Mouse (Mus musculus) lung, embryonic 15.5 days (tissue): ENCODE data around the gene Zfp296. TPM values are rescaled to one million over a fixed set of nuclear protein-coding genes. Genes with fewer than 3 reads are reported as not detected.

Source experiments
- ATAC-seq: fragments of 200-750 bp; cut with Nextera tagmentation; 2 replicates; pipeline ENCODE4 v1.8.0; 2017; ENCODE audit warnings: moderate number of reproducible peaks, borderline replicate concordance; ENCODE audit not compliant: low FRiP score, low TSS enrichment; ENCODE audit errors: extremely low read depth
- H3K27ac ChIP-seq: fragments of 300-500 bp; sonication (generic); 2 replicates; pipeline ENCODE4 v1.5.1; 2015; ENCODE audit warnings: moderate library complexity, mild to moderate bottlenecking, inconsistent platforms
- H3K27me3 ChIP-seq: fragments of 300-500 bp; sonication (generic); 2 replicates; pipeline ENCODE4 v1.6.1; 2015; ENCODE audit warnings: inconsistent platforms
- H3K36me3 ChIP-seq: fragments of 300-500 bp; sonication (generic); 2 replicates; pipeline ENCODE4 v1.6.1; 2015; ENCODE audit warnings: inconsistent platforms
- H3K4me1 ChIP-seq: fragments of 300-500 bp; sonication (generic); 2 replicates; pipeline ENCODE4 v1.6.1; 2015; ENCODE audit warnings: inconsistent platforms
- H3K4me2 ChIP-seq: fragments of 300-500 bp; sonication (generic); 2 replicates; pipeline ENCODE4 v1.6.1; 2015; ENCODE audit warnings: inconsistent platforms, mild to moderate bottlenecking, moderate library complexity
- H3K4me3 ChIP-seq: fragments of 300-500 bp; sonication (generic); 2 replicates; pipeline ENCODE4 v1.5.1; 2015; ENCODE audit warnings: mild to moderate bottlenecking, inconsistent platforms
- H3K9ac ChIP-seq: fragments of 300-500 bp; sonication (generic); 2 replicates; pipeline ENCODE4 v1.6.1; 2015; ENCODE audit warnings: inconsistent platforms
- H3K9me3 ChIP-seq: fragments of 300-500 bp; sonication (generic); 2 replicates; pipeline ENCODE4 v1.6.1; 2016; ENCODE audit warnings: inconsistent platforms
- WGBS: fragments of 180-500 bp; shearing (Covaris S2); methylation state at CpG from one replicate; pipeline ENCODE4 v1.1.7; 2015; 5-methylcytosine and 5-hydroxymethylcytosine counted together
- polyA plus RNA-seq: library from polyadenylated mRNA; unstranded; fragments of >200 nt; fragmentation: Nextera tagmentation; extraction: Ambion mirVana; gene quantifications from 2 replicates; pipeline ENCODE4 v1.2.1, GENCODE M21; 2015

The Zfp296 gene
- polyA plus RNA-seq, 1 experiment from 2014 or later = 0.50 TPM

DNA sequence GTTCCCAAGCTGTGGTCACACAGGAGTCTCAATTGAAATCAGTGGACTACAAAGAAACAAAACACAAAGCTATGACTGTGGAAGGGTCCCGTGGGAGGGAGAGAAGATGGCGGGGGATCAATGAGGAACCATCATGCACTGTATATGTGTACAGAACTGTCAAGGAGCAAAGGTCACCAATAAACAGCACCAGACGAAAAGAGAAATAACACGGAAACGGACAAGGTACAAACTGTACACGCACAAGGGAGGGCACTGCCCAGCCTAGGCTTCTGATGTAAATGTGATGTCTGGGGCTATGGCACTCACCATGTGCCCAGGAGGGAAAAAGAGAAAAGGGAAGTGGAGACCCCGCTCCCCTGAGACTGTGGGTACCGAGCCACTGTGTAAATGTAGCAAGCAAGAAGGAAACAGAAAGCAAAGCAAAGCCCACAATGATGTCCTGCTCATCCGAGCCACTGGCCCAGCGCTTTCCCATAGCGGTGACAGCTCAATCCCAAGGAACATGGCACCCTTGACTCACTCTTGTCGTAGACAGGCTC is 38.0 kb downstream of the Zfp296 start:
- Histone ChIP-seq H3K27me3 (0 out of 2 replicates have a peak, but pooled peaks cover 4% of the 10 kb centered on the region), H3K36me3 (no peaks in the 10 kb centered on the region), H3K4me2 (no peak overlapping the region), H3K27ac (no peak overlapping the region), H3K9ac (no peak overlapping the region), H3K9me3 (no peaks in the 10 kb centered on the region), H3K4me1 (peaks cover 5% of the 10 kb centered on the region; the same call in 1 of the 2 replicates), H3K4me3 (no peak overlapping the region)
- 82% methylated on average over 12 of the region's 12 CpGs for WGBS
- no peak for ATAC-seq

DNA sequence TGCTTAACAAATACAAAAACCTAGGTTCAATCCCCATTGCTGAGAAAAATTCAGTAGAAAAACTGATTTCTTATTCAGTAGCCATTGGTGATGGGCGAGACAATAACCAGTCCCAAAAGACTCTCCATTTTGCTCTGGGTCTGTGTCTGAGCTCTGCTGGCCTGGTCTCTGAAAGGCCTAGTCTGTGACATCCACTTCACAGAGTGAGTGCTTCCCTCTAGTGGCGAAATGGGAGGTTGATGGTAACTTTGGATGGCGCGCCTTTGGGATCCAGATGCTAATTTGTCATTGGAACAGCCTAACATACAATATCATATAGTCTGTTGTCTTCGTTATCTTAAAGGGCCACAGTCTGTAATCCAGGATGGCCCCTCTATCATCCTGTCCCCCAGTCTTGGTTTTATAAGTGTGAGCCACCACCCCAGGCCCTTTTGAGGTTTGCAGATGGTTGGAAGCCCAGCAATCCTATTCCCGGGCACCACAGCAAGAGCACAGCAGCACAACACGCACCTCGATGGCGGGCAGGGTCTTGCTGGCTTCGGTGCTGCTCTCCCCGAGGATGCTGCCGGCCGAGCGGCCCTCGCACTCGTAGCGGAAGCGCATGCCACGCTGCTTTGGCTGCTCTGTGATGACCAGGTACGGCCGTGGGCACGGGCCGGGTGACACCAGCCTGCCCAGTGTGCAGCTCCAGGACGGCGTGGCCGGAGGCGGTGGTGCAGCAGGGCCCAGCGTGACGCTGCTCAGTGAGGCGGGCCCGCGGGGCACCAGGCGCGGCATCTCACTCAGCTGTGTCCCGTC is 42.1 kb downstream of the Zfp296 start:
- Histone ChIP-seq H3K9ac (peak overlapping the region; percentile 44), H3K36me3 (no peaks in the 10 kb centered on the region), H3K4me2 (peak overlapping the region; percentile 64), H3K9me3 (no peaks in the 10 kb centered on the region), H3K27me3 (0 out of 2 replicates have a peak, but pooled peaks cover 4% of the 10 kb centered on the region), H3K4me3 (peak overlapping the region; percentile 31), H3K27ac (no peak overlapping the region), H3K4me1 (peaks cover 5% of the 10 kb centered on the region; the same call in 1 of the 2 replicates)
- peak; percentile 71; the same call in 1 of the 2 replicates for ATAC-seq
- WGBS = 5% methylated on average over 32 of the region's 35 CpGs

DNA sequence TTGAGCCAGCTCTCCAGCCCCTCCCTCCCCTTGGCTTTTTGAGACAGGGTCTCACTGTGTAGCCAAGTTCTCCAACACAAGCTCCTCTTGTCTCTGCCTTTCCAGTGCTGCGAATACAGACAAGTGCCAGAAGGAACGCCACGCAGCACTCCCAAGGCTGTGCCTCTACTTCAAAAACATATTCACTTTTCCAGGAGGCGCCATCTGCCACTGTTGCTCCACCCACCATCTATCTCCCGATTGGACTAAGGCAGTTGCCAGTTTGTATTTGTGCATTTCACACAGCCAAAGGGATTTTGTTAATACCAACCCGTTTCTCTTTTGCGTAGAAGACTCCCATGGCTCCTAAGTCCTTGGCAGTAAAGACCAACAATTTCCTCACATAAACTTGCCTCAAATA is 43.7 kb downstream of the Zfp296 start:
- Histone ChIP-seq H3K9ac (no peak overlapping the region), H3K9me3 (no peaks in the 10 kb centered on the region), H3K27me3 (0 out of 2 replicates have a peak, but pooled peaks cover 4% of the 10 kb centered on the region), H3K4me3 (no peak overlapping the region), H3K36me3 (no peaks in the 10 kb centered on the region), H3K4me2 (no peak overlapping the region), H3K27ac (no peak overlapping the region), H3K4me1 (peaks cover 5% of the 10 kb centered on the region; the same call in 1 of the 2 replicates)
- no peak for ATAC-seq
- 84% methylated on average over 7 of the region's 7 CpGs for WGBS

DNA sequence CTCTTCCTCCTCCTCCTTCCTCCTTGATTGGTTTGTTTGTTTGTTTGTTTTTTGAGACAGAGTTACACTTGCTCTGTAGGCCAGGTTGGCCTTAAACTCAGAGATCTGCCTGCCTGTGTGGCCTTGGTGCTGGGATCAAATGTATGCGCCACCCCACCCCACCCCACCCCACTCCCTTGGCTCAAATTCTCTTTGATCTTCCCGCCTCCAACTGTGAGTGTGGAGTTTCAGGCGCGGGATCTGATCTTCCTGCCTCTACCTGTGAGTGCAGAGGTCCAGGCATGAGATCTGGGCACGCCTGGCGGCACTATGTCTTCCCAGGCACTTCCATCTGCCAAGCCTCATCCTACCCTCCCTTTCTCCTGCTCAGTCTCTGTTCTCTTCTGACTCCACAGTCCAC is 45.2 kb downstream of the Zfp296 start:
- no peak for ATAC-seq
- 32% methylated on average over 6 of the region's 6 CpGs for WGBS
- Histone ChIP-seq H3K9ac (no peak overlapping the region), H3K9me3 (no peaks in the 10 kb centered on the region), H3K4me2 (no peak overlapping the region), H3K4me3 (no peak overlapping the region), H3K4me1 (peaks cover 5% of the 10 kb centered on the region; the same call in 1 of the 2 replicates), H3K36me3 (no peaks in the 10 kb centered on the region), H3K27ac (no peak overlapping the region), H3K27me3 (0 out of 2 replicates have a peak, but pooled peaks cover 4% of the 10 kb centered on the region)

DNA sequence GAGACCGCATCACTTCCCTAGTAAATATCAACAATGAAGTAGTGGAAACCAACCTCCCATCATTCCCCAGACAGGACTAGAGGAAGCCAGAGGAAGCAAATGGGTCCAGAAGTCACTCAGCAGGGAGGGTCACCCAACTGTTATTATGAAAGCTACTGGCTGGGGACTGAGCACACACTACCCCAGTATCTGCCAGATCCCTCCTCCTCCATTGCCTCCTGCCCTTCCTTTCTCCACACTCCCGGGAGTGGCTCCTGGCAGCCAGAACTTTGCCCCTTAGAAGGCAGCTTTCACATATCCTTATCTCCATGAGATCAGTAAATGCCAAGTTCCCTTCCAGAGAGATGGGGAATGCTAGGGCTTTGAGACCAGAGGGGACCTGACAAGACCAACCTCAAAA is 46.3 kb downstream of the Zfp296 start:
- no peaks in the 10 kb centered on the region for H3K36me3 ChIP-seq
- H3K27ac ChIP-seq = no peak overlapping the region
- H3K9me3 ChIP-seq = no peaks in the 10 kb centered on the region
- no peak overlapping the region for H3K4me2 ChIP-seq
- H3K9ac ChIP-seq = no peak overlapping the region
- 56% methylated on average over 2 of the region's 2 CpGs for WGBS
- peaks cover 10% of the 10 kb centered on the region; the same call in 1 of the 2 replicates for H3K4me1 ChIP-seq
- ATAC-seq = no peak
- H3K4me3 ChIP-seq = no peak overlapping the region
- H3K27me3 ChIP-seq = 0 out of 2 replicates have a peak, but pooled peaks cover 4% of the 10 kb centered on the region

DNA sequence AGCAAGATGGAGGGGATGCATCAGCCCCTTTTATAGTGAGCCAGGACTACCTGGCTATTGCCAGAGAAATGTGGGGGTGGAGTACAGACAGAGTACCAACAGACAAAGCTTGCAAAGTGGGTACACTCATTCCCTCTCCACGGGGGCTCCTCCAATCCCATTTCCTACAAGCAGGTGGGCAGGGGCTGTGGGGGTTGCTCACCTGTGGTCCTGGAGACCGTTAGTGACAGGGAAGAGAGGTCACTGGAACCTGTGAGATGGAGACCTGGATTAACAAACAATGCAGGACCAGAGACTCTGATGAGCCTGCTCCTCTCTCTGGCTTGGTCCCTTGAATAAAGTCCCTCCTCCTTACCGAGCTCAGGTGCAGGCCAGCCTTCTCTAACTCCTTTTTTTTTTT is 50.6 kb downstream of the Zfp296 start:
- peak overlapping the region; percentile 96 for H3K4me2 ChIP-seq
- peak overlapping the region; percentile 77 for H3K4me3 ChIP-seq
- H3K9ac ChIP-seq = no peak overlapping the region
- peak overlapping the region; percentile 91; the same call in 1 of the 2 replicates for H3K27ac ChIP-seq
- H3K36me3 ChIP-seq = peaks cover 8% of the 10 kb centered on the region
- peaks cover 12% of the 10 kb centered on the region; the same call in 1 of the 2 replicates for H3K4me1 ChIP-seq
- WGBS = 60% methylated on average over 3 of the region's 3 CpGs
- no peaks in the 10 kb centered on the region for H3K27me3 ChIP-seq
- no peaks in the 10 kb centered on the region for H3K9me3 ChIP-seq
- ATAC-seq = no peak

DNA sequence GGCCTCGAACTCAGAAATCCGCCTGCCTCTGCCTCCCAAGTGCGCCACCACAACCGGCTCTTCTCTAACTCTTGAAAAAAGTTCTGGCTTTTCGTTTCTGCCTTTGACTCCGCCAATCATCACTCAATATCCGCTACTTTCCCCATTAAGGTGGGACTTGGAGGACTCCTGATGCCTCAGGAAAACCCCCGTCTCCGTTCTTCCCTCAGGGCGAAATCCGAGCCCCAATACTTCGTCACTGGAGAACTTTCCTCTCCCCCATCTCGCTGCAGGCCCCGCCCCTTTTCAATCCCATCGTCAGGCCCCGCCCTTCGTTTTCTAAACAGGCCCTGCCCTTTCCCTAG is 51.1 kb downstream of the Zfp296 start:
- peak overlapping the region; percentile 91 for H3K27ac ChIP-seq
- WGBS = 12% methylated on average over 17 of the region's 17 CpGs
- no peaks in the 10 kb centered on the region for H3K9me3 ChIP-seq
- no peaks in the 10 kb centered on the region for H3K27me3 ChIP-seq
- H3K4me2 ChIP-seq = peak overlapping the region; percentile 96
- no peak overlapping the region for H3K9ac ChIP-seq
- H3K4me1 ChIP-seq = peaks cover 12% of the 10 kb centered on the region; the same call in 1 of the 2 replicates
- peak overlapping the region; percentile 77 for H3K4me3 ChIP-seq
- ATAC-seq = no peak
- peaks cover 12% of the 10 kb centered on the region for H3K36me3 ChIP-seq

DNA sequence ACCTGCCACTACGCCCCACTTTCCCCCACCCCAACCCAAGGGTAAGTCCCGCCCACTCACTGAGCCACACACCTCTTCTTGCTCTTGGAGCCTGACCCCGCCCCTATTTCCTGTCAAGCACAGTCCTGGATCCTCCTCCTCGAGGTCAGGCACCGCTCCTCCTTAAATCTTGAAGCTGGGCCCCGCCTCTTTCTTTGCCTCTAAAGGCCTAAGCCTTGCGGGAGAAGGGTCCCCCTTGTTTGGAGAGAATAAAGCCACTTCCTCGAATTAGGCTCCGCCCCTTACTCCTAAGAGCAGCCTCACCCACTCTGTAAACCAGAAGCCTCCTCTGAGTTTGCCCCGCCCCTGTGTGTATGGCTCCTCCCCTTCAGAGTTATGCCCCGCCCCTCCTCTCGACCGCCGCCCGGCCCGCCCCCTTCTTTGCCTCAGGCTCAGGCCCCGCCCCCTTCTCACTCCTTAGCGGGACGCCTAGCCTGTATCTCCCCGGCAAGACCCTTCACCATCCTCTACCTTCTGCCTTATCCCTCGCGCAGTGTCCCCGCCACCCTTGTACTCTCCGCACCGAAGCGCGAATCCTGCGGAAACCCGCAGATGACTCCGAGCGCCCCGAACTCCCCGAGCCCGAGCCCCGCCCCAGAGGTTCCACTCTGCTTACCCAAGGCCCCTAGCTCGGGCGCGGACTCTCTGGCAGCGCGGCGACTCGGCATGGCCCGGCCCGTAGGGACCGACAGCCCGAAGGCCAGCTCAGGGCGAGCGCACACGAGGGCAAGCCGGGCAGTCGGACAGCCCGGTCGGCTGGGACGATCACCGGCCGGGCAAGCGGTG is 51.7 kb downstream of the Zfp296 start:
- H3K9ac ChIP-seq = peak overlapping the region; percentile 41
- peak overlapping the region; percentile 77 for H3K4me3 ChIP-seq
- under 1% methylated on average over 56 of the region's 57 CpGs for WGBS
- peak overlapping the region; percentile 91 for H3K27ac ChIP-seq
- no peaks in the 10 kb centered on the region for H3K9me3 ChIP-seq
- peaks cover 12% of the 10 kb centered on the region; the same call in 1 of the 2 replicates for H3K4me1 ChIP-seq
- peaks cover 18% of the 10 kb centered on the region for H3K36me3 ChIP-seq
- peak overlapping the region; percentile 96 for H3K4me2 ChIP-seq
- no peaks in the 10 kb centered on the region for H3K27me3 ChIP-seq
- peak; percentile 91 for ATAC-seq

DNA sequence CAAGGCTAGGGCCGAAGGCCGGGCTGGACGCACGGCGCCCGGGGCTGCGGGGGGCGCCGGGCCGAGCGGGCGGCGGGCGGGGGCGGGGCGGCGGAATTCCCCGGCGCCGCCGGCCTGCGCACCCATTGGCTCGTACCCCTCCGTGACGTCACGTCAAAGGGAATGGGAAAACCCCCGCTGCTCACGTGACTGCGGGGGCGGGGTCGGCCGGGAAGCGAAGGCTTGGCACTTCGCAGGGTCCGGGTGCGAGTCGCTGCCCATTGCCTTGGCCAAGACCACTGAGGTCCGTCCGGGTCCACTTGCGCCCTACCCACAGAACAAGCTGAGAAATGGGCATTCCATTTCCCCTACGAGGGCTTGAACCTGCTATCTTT is 52.3 kb downstream of the Zfp296 start, which contains the start of gene Relb:
Gene Relb, minus strand, starts transcription at position 78 of the 374 bp plus-strand sequence.
- H3K9me3 ChIP-seq = no peaks in the 10 kb centered on the region

More for the DNA sequence above, 52.3 kb downstream of the Zfp296 start, which contains the start of gene Relb:
- Histone ChIP-seq H3K27ac (peak within 1 kb of the TSS; percentile 91), H3K9ac (peak within 1 kb of the TSS; percentile 41), H3K36me3 (peaks cover 24% of the 10 kb centered on the region), H3K4me1 (peaks cover 12% of the 10 kb centered on the region; the same call in 1 of the 2 replicates), H3K4me2 (peak within 1 kb of the TSS; percentile 96), H3K27me3 (no peaks in the 10 kb centered on the region), H3K4me3 (peak within 1 kb of the TSS; percentile 77)
- peak; percentile 66; the same call in 1 of the 2 replicates for ATAC-seq
- 1% methylated on average over 39 of the region's 41 CpGs for WGBS
